Mouse (Mus musculus) liver, embryonic 15.5 days (tissue): ENCODE data around the gene Pawr. TPM values are rescaled to one million over a fixed set of nuclear protein-coding genes. Genes with fewer than 3 reads are reported as not detected.

ENCODE experiments used
- ATAC-seq: fragments of 200-750 bp; cut with Nextera tagmentation; 2 replicates; pipeline ENCODE4 v1.8.0; 2017; ENCODE audit warnings: moderate number of reproducible peaks, mild to moderate bottlenecking, moderate library complexity; ENCODE audit not compliant: insufficient read depth
- H3K27ac ChIP-seq: fragments of 300-500 bp; sonication (generic); replicated peaks from 2 replicates; pipeline ENCODE4 v1.5.1; 2015; ENCODE audit warnings: mild to moderate bottlenecking, inconsistent platforms
- H3K27me3 ChIP-seq: fragments of 300-500 bp; sonication (generic); 2 replicates; pipeline ENCODE4 v1.6.1; 2015; ENCODE audit warnings: mild to moderate bottlenecking, inconsistent platforms
- H3K36me3 ChIP-seq: fragments of 300-500 bp; sonication (generic); replicated peaks from 2 replicates; pipeline ENCODE4 v1.6.1; 2015; ENCODE audit warnings: moderate library complexity, mild to moderate bottlenecking, inconsistent platforms
- H3K4me1 ChIP-seq: fragments of 300-500 bp; sonication (generic); replicated peaks from 2 replicates; pipeline ENCODE4 v1.6.1; 2015; ENCODE audit warnings: inconsistent platforms
- H3K4me2 ChIP-seq: fragments of 300-500 bp; sonication (generic); 2 replicates; pipeline ENCODE4 v1.6.1; 2015; ENCODE audit warnings: moderate library complexity, mild to moderate bottlenecking, inconsistent platforms
- H3K4me3 ChIP-seq: fragments of 300-500 bp; sonication (generic); replicated peaks from 2 replicates; pipeline ENCODE4 v1.5.1; 2015; ENCODE audit warnings: mild to moderate bottlenecking, inconsistent platforms
- H3K9ac ChIP-seq: fragments of 300-500 bp; sonication (generic); 2 replicates; pipeline ENCODE4 v1.6.1; 2015; ENCODE audit warnings: moderate library complexity, mild to moderate bottlenecking, inconsistent platforms
- H3K9me3 ChIP-seq: fragments of 300-500 bp; sonication (generic); replicated peaks from 2 replicates; pipeline ENCODE4 v1.6.1; 2016; ENCODE audit warnings: inconsistent platforms
- WGBS: fragments of 180-500 bp; shearing (Covaris S2); methylation state at CpG from one replicate; pipeline ENCODE4 v1.1.7; 2015; ENCODE audit warnings: mixed read lengths; ENCODE audit not compliant: insufficient replicate concordance; 5-methylcytosine and 5-hydroxymethylcytosine counted together
- polyA plus RNA-seq: library from polyadenylated mRNA; unstranded; fragments of >200 nt; fragmentation: Nextera tagmentation; extraction: Ambion mirVana; gene quantifications from 2 replicates; pipeline ENCODE4 v1.2.1, GENCODE M21; 2015

Pawr gene
- 4.1 and 4.5 TPM in 2 replicates for polyA plus RNA-seq

DNA sequence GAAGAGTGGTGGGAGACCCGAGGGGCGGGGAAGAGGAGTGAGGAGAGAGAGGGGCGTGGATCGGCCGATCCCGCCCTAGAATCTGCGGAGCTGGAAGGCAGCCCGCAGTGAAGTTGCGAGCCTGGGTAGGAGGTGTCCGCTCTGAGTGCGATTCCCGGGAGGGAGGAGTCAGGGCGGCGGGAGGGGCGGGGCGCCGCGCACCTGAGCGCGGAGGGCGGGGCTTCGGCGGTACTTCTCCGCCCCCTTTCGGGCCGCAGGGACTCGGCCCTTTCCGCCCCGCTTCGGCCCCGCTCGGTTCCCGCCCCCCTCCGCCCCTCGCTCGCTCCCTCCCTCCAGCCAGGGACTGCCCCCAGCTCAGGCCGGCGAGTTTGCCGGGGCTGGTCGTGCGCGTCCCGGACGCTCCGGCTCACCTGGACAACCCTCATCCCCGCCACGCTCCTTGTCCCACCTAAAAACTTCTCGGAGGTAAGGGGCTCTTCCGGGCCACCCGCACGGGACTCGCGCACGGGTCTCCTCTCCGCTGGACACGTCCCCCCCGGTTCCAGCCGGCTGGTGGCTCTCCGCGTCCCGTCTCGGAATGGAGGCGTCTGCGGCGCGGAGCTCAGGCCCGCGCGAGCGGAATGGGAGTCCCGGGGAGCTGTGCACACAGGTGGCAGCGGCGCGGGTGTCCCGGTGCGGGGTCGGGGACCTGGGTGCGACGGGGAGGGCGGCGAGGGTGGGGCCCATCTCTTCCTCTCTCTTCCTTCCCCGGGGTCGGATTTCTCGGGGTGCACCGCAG is at the start of gene Pawr:
Gene Pawr, plus strand, starts transcription at position 338 of the 778 bp plus-strand sequence.
- peak within 1 kb of the TSS; percentile 67 for H3K4me3 ChIP-seq
- no peaks in the 10 kb centered on the region for H3K9me3 ChIP-seq
- H3K4me1 ChIP-seq = peaks cover 23% of the 10 kb centered on the region
- under 1% methylated on average over 80 of the region's 85 CpGs for WGBS
- H3K27ac ChIP-seq = peak within 1 kb of the TSS; percentile 62
- peak within 1 kb of the TSS; percentile 60 for H3K9ac ChIP-seq
- no peaks in the 10 kb centered on the region for H3K36me3 ChIP-seq
- peak; percentile 86 for ATAC-seq
- H3K4me2 ChIP-seq = peak within 1 kb of the TSS; percentile 87
- H3K27me3 ChIP-seq = peaks cover 48% of the 10 kb centered on the region

DNA sequence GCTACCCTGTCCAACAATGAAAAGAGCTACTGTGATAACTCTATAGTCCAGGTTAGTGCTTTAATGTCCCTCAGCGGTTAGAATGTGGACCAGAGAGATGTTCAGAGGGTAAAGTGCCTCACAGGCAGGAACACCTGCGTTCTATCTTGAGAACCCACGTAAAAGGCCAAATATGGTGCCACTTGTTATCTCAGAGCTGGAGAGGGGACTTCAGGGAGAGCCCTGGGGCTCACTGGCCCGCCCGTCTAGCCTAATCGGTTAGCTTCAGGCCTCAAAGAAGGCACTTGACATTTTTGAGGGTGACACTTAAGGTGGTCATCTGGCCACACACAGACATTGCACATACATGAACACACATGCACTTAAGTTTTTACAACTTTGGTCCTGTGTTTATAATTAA is 49.6 kb upstream of the Pawr start:
- H3K4me3 ChIP-seq = no peak overlapping the region
- 48% methylated on average over 6 of the region's 6 CpGs for WGBS

DNA sequence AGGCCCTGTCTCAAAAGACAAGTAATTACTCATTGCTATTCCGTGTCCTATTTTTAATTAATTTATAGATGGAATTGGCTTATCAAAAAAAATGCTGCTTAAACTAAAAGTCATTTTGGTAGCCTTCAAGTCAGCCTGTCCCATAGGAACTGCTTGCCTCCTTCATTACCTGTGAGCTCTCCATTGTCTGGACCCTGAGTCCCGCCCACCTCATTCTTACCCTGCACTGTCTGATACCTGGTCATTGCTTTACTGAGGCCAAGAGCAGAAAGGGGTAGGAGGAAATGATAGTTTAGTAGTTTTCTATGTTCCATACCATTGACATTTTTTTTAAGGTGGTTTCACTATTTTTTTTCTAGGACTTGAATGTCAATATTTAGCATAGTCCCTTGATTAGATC is 48.5 kb upstream of the Pawr start:
- no peak for ATAC-seq
- WGBS = 84% methylated on average over 2 of the region's 2 CpGs
- H3K4me1 ChIP-seq = no peaks in the 10 kb centered on the region
- H3K27me3 ChIP-seq = no peaks in the 10 kb centered on the region
- no peak overlapping the region for H3K4me2 ChIP-seq
- H3K9me3 ChIP-seq = no peaks in the 10 kb centered on the region
- peaks cover 15% of the 10 kb centered on the region for H3K36me3 ChIP-seq
- no peak overlapping the region for H3K4me3 ChIP-seq
- H3K27ac ChIP-seq = no peak overlapping the region
- no peak overlapping the region for H3K9ac ChIP-seq

More for the DNA sequence above, 49.6 kb upstream of the Pawr start:
- peaks cover 24% of the 10 kb centered on the region for H3K36me3 ChIP-seq
- no peak overlapping the region for H3K27ac ChIP-seq
- no peak overlapping the region for H3K4me2 ChIP-seq
- H3K9ac ChIP-seq = no peak overlapping the region
- peak; percentile 57; the same call in 1 of the 2 replicates for ATAC-seq
- H3K9me3 ChIP-seq = no peaks in the 10 kb centered on the region
- H3K27me3 ChIP-seq = no peaks in the 10 kb centered on the region
- H3K4me1 ChIP-seq = no peaks in the 10 kb centered on the region

DNA sequence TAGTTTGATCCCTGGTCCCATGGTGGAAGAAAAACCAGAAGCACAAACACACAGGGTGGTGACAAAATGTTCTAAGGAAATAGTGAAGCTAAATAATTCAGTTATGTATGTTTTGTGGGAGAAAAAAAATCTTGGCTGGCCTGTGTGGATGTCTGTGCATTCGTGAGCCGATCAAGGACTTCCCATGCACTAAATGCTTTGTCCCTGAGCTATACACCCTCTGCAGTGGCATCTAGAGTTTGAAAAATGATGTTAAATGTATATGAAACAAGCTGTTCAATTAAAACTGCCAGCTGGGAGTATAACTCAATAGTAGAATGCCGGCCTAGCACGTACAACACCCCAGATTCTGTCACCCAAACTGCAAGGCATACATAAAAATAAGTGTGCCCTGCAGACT is 48.1 kb upstream of the Pawr start:
- Histone ChIP-seq H3K36me3 (peaks cover 14% of the 10 kb centered on the region), H3K4me2 (no peak overlapping the region), H3K4me3 (no peak overlapping the region), H3K27me3 (no peaks in the 10 kb centered on the region), H3K9me3 (no peaks in the 10 kb centered on the region), H3K4me1 (no peaks in the 10 kb centered on the region), H3K27ac (no peak overlapping the region), H3K9ac (no peak overlapping the region)
- WGBS = 86% methylated on average over 4 of the region's 4 CpGs
- no peak for ATAC-seq

DNA sequence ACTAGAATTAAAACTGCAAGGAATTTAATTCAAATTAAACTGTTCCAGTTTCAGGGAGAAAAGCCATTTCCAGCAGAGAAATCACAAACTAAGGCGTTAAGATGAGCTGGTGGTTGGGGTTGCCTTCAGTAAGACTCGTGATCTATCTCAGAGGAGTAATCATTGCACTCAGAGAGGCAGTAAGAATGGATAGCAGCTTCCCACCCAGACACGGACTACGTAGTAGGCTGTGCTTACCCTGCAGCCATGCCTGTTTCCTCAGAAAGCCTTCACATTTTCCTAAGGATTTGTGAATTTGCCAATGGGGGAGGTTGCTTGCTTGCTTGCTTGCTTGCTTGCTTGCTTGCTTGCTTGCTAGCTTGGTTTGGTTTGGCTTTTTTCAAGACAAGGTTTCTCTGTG is 47.5 kb upstream of the Pawr start:
- ATAC-seq = no peak
- WGBS = 85% methylated on average over 4 of the region's 4 CpGs

DNA sequence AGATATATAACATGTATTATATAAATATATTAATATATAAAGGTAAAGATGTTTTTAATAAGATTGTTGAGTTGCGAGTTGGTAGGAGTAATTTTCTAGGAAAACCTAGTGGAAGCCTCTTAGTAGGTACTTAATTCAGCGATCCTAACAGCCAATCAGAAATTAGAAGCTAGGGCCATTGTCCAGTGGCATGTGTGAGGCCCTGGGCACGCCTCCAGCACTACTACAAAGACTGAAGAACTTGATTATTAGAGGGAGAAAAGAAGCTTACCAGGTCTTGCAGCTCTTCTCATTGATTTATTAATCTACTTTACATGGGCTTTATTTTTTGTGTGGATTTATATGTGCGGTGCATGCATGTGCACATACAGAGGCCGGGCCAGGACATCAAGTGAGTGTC is 46.9 kb upstream of the Pawr start:
- H3K4me3 ChIP-seq = no peak overlapping the region
- H3K36me3 ChIP-seq = peaks cover 8% of the 10 kb centered on the region
- no peaks in the 10 kb centered on the region for H3K27me3 ChIP-seq
- H3K9me3 ChIP-seq = no peaks in the 10 kb centered on the region
- H3K9ac ChIP-seq = no peak overlapping the region
- H3K4me2 ChIP-seq = no peak overlapping the region
- no peak for ATAC-seq
- no peak overlapping the region for H3K27ac ChIP-seq
- H3K4me1 ChIP-seq = no peaks in the 10 kb centered on the region
- WGBS = 76% methylated on average over 5 of the region's 5 CpGs

More for the DNA sequence above, 47.5 kb upstream of the Pawr start:
- Histone ChIP-seq H3K4me3 (no peak overlapping the region), H3K27ac (no peak overlapping the region), H3K4me2 (no peak overlapping the region), H3K9ac (no peak overlapping the region), H3K4me1 (no peaks in the 10 kb centered on the region), H3K27me3 (no peaks in the 10 kb centered on the region), H3K9me3 (no peaks in the 10 kb centered on the region), H3K36me3 (peaks cover 12% of the 10 kb centered on the region)

DNA sequence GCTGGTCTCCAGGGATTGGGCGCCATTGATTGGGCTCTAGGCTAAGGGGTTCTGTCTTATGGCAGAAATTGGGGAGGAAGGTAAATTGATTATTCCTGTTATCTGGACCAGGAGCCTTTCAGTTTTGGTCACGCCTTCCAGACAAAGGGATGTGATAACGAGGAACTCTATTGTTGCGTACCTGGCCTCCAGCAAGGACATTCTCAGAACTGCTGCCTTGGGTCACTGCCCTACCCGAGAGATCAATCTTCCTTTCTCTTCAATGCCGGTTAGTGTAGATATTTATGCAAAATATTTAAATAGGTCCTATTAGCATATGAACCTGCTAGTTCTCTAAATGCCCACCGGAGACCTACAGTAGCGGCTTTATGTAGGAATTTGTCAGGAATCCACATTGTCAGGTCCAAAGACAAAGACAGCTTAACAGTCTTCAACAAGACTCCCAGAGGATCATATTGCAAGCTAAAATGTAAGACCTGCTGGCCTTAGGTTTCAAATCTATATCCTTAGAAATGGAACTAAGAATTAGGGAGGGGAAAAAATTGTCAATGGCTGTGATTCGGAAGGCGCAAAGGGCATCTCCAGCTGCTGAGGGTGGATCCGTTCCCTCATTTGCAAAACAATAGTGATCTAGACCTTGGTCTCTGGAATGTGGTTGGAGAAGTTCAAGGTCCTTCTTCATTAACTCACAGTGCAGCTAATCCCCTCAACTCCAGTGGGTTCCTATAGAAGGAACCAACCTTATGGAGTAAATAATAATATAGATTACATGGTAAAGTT is 45.1 kb upstream of the Pawr start:
- H3K27ac ChIP-seq = no peak overlapping the region
- H3K27me3 ChIP-seq = no peaks in the 10 kb centered on the region
- H3K4me1 ChIP-seq = no peaks in the 10 kb centered on the region
- H3K4me2 ChIP-seq = no peak overlapping the region
- no peaks in the 10 kb centered on the region for H3K9me3 ChIP-seq
- 70% methylated on average over 11 of the region's 11 CpGs for WGBS
- no peak overlapping the region for H3K4me3 ChIP-seq
- H3K9ac ChIP-seq = no peak overlapping the region
- no peak for ATAC-seq
- H3K36me3 ChIP-seq = no peaks in the 10 kb centered on the region; the same call in 1 of the 2 replicates

DNA sequence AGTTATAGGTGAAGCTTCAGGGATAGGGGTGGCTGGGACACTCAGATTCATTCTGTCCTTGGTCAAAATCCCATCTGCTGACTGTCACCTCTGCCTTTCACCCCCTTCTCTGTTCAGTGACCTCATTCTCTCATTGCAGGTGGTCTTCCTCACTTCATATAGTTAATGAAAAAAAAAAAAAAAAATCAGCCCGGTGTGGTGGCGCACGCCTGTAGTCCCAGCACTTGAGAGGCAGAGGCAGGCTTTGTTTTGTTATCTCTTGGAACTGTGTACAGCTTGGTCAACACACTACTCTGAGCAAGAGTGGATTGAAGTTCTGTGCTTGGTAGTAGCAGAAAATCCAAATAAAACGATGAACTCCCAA is 44.5 kb upstream of the Pawr start:
- Histone ChIP-seq H3K27me3 (no peaks in the 10 kb centered on the region), H3K9ac (no peak overlapping the region), H3K9me3 (no peaks in the 10 kb centered on the region), H3K4me3 (no peak overlapping the region), H3K36me3 (no peaks in the 10 kb centered on the region), H3K4me1 (no peaks in the 10 kb centered on the region), H3K4me2 (no peak overlapping the region), H3K27ac (no peak overlapping the region)
- ATAC-seq = no peak
- 67% methylated on average over 4 of the region's 4 CpGs for WGBS

DNA sequence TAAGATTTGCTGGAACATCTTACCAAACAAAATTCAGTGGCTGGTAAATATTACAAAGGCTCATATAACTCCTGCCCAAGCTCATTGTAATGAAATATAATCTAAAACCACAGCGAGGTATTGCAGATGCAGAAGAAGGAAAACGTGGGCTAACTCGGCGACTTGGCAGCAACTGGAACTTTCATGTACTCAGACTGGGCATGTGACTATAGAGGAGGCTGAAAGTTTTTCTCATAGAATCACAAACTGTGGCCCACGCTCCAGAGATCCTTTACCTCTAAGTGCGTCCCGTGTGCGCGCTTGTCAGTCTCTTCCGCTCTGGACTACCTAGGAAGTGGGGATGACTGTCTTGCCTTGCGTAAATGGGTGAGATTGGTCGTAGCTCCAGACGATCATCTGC is 41.9 kb upstream of the Pawr start:
- H3K36me3 ChIP-seq = no peaks in the 10 kb centered on the region
- H3K9me3 ChIP-seq = no peaks in the 10 kb centered on the region
- 86% methylated on average over 13 of the region's 13 CpGs for WGBS
- ATAC-seq = no peak
- no peaks in the 10 kb centered on the region for H3K27me3 ChIP-seq
- no peak overlapping the region for H3K9ac ChIP-seq
- H3K4me2 ChIP-seq = no peak overlapping the region
- no peak overlapping the region for H3K4me3 ChIP-seq
- H3K27ac ChIP-seq = no peak overlapping the region
- H3K4me1 ChIP-seq = no peaks in the 10 kb centered on the region

DNA sequence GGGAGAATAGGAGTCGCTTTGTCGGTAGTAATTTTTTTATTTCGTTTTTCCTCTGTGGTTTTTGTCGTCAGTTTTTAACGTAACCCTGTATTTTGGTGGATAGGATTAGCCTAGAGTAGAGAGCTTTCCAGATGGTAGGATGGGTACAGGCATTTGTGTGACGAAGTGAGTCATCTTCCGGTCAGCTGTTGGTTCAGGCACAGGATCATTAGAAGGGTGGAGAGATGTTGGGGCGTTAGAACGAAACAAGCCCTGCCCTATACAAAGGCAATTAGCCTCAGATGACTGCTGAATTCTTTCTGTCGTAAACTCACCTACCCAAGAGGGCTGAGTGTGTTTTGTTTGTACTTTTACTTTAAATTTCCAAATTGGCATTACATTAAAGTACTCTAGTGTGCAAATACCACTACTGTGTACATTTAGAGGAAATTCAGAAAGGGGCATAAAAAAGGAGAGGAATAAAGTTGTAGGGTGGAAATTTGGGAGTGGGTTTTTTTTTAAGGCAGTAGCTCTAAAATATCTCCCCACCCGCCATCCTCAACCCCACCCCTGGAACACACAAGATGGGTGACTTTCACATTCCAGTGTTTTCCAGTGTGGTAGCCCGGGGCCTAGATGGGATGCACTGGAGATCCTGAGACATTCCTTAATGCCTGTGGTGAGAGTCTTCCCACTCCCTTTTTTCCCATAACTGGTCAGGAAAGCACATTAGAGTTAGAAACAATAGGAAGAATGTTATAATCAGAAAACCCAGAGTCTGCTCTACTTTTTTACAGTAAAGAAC is 40.0 kb upstream of the Pawr start:
- H3K4me3 ChIP-seq = no peak overlapping the region
- H3K9ac ChIP-seq = no peak overlapping the region
- H3K9me3 ChIP-seq = no peaks in the 10 kb centered on the region
- 73% methylated on average over 12 of the region's 12 CpGs for WGBS
- H3K27ac ChIP-seq = no peak overlapping the region
- H3K4me2 ChIP-seq = no peak overlapping the region
- no peaks in the 10 kb centered on the region for H3K36me3 ChIP-seq
- ATAC-seq = no peak
- no peaks in the 10 kb centered on the region for H3K27me3 ChIP-seq
- H3K4me1 ChIP-seq = no peaks in the 10 kb centered on the region

DNA sequence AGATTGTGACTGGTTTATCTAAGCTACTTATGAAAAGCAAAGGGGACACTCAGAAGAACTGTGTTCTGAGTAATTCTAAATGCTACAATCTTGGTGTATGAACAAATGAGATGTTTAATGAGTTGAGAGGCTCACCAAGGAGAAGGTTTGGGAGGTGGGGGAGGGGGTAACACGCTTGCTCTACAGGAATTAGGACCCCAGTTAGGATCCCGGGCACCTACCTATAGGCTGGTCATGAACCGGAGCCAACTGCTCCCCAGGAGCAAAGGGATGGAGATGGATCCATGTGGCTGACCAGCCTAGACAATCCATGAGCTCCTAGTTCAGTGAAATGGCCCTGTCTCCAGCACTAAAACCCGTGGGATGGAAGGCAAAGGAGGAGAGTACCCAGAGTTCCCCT is 39.3 kb upstream of the Pawr start:
- ATAC-seq = no peak
- Histone ChIP-seq H3K9me3 (no peaks in the 10 kb centered on the region), H3K27me3 (no peaks in the 10 kb centered on the region), H3K4me1 (no peaks in the 10 kb centered on the region), H3K36me3 (no peaks in the 10 kb centered on the region), H3K4me2 (no peak overlapping the region), H3K27ac (no peak overlapping the region), H3K9ac (no peak overlapping the region), H3K4me3 (no peak overlapping the region)
- 72% methylated on average over 4 of the region's 4 CpGs for WGBS
